Mouse (Mus musculus) retina, postnatal 1 day (tissue): Measurements from ENCODE around the gene Tnrc6b.
"Not testable (repeated sequence)": the region's sequence is repeated elsewhere in the genome, so short reads cannot be mapped to it uniquely, and the experiment has no call there.

Experiments used
- DNase-seq: peaks from one replicate; pipeline ENCODE4 v3.0.0-alpha.2; 2012

The Tnrc6b gene

DNA sequence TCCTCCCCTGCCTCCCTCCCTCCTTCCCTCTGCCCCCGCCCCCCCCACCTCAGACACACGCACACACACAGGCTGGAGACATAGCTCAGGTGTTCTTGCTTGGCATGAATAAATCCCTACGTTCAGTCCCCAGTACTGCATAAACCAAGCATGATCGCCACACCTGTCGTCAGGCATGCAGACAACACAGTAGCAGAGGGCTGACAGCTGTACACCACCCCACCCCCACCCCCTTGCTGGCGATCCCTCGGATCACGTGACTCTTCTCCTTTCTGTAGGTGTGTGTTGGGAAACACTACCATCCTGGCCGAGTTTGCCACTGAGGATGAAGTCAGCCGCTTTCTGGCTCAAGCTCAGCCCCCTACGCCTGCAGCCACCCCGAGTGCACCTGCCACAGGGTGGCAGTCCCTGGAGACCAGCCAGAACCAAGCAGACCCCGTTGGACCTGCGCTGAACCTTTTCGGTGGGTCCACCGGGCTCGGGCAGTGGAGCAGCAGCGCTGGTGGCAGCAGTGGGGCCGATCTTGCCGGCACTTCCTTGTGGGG is 217.8 kb downstream of the Tnrc6b start:
- no peak for DNase-seq

DNA sequence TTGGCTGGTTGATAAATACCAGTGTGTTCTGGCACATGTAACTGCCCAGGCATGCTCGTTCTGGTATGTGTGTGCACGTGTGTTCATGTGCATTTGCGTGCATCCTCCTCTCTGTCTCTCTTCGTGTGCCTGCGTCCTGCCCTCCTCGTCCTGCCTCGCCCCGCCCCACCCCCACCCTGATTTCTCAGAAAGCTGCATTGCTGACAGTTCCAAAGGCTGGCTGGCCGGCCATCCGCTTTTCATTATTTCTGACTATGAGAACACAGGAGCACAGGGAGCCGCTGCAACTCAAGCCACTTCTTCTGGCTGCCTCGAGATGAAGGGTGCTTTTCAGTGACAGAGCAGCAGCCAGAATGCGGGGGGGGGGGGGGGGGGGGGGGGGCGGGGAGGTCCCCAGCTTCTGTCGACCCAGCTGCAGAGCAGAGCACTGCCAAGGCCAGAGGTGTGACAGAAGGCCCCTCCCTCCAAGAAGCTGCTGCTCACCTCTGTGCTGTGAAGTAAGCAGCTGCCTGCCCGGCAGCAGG is 219.0 kb downstream of the Tnrc6b start:
- DNase-seq, result no peak

GRCm38 (mm10) chr15:80930676-80931320 is 219.7 kb downstream of the Tnrc6b start:
- not testable (repeated sequence) for DNase-seq

DNA sequence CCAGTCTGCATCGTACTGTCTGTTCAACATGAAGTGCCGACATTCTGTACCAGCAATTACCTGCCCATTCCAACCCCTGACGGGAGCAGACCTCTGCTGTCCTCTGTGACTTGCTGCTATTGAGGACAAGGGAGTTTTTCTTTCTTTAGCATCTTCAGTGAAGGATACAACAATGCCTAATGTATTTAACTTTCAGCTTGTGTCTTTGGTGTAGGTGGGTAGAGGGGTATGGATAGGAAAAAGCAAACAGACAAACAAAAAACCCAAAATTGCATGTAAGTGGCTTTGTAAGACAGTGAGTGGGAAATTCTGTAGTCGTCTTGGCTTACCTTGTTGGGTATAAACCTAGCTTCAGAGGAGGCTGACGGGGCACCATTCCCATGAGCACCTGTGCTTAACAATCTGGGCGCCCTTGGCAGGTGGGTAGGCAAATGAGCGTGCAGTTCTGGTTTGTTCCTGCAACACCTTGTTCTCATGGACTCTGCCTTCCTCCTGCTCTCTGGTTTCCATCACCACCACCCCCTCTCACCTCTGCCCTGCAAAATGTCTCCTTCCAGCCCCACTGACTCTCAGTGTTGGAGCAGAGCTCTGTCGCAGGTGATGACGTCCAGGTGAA is 220.3 kb downstream of the Tnrc6b start:
- no peak for DNase-seq

- DNase-seq, result no peak
Measured at GRCm38 (mm10) chr15:80934841-80935240, 223.7 kb downstream of the Tnrc6b start.

DNA sequence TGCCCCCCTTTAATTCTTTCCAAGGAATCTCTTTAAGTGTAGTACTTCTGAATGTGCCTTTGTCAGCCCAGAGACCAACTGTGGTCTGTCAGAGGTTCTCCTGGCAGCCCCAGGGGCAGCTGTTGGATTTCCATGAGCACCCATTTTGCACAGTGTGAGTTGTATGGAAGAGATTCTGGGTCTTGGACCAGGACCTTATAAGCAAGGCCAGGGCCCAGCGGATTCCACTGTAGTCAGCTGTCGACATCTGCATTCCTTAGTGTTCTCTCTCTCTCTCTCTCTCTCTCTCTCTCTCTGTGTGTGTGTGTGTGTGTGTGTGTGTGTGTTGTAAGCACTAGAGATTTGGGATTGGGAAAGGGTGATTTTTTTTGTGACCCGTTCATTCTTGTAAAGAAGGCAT is 225.6 kb downstream of the Tnrc6b start:
- no peak for DNase-seq

GRCm38 (mm10) chr15:80938615-80939014 is 227.5 kb downstream of the Tnrc6b start:
- DNase-seq, result no peak

- no peak for DNase-seq
Measured at GRCm38 (mm10) chr15:80939401-80939800, 228.3 kb downstream of the Tnrc6b start.

DNA sequence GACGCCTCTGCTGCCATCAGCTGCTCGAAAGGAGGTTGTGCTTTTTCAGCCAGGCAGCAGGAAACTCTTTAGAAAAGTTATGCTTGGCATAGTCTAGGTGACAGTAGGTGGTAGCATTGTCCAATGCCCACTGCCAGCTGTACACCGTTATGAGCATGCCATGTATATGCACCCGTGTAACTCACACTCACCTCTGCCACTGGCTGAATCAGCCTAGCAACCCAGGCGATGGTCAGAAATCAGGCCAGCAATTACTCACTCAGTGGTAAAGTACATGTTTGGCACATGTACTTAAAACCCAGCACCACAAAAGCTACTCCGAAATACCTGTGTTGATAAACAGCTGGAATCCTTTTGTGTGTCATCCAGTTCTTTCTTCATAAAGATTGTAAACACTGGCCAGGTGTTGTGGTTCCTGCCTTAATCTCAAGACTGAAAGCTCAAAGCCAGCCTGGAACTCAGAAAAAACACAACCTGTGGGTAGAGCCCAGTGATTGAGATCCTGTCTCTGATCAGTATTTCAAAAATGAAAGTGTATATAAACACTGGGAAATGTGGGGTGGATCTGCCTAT is 230.4 kb downstream of the Tnrc6b start:
- DNase-seq, result no peak

DNA sequence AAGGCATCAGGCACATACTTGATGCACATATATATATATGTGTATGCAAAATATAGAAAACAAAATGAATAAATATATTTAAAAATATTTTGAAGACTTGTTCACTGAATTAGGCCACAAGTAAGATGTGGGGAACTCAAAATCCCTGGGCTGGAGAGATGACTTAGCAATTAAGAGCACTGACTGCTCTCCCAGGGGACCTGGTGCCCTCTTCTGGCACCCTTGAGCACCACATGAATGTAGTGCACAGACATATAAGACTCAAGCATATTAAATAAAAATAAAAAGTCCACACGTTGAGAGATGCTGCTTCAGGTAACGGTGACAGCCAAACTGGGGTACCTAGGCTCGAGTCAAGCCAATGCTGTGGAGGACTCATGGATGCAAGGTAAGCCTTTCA is 234.7 kb downstream of the Tnrc6b start:
- peak; percentile 33 for DNase-seq

GRCm38 (mm10) chr15:80948145-80949135 is 237.3 kb downstream of the Tnrc6b start, which contains the start of gene Adsl:
Gene Adsl (plus strand): TSS chr15:80948490.
- DNase-seq, result peak; percentile 94

GRCm38 (mm10) chr15:80949431-80949830 is 238.3 kb downstream of the Tnrc6b start:
- no peak for DNase-seq

GRCm38 (mm10) chr15:80950055-80950454 is 238.9 kb downstream of the Tnrc6b start:
- no peak for DNase-seq

DNA sequence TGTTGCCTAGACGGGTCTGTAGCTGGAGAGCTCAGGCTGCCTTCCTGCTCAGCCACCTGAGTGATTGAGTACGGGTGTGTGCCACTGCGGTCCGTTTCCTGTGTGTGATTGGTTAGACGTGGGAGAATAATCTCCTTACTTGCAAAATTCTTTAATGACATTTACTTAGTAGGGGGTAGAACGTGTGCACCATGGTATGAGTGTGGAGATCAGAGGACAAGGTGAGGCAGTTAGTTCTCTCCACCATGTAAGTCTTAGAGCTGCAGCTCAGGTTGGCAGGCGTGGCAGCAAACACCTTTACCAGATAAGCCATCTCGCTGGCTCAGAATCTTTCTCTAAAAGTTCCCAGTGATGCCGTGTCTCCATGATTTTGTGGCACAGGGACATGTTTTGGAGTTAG is 242.9 kb downstream of the Tnrc6b start:
- no peak for DNase-seq

DNA sequence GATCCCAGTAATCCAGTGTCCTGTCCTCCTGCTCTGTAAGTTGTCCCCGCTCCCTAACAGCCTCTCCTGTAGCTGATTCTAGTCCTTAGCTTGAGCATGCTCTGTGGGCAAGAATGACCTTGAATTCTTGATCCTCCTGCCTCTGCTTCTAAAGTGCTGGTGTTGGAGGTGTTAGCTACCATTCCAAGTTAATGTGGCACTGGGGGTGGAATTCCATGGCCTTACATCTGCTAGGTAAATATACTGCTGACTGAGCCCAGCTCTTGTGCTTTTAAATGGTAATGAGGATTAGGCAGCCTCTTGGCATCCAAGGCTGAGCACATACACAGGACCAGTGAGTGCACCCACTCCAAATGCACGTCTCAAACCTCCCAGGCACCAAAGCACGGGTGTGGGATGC is 243.7 kb downstream of the Tnrc6b start:
- no peak for DNase-seq

DNA sequence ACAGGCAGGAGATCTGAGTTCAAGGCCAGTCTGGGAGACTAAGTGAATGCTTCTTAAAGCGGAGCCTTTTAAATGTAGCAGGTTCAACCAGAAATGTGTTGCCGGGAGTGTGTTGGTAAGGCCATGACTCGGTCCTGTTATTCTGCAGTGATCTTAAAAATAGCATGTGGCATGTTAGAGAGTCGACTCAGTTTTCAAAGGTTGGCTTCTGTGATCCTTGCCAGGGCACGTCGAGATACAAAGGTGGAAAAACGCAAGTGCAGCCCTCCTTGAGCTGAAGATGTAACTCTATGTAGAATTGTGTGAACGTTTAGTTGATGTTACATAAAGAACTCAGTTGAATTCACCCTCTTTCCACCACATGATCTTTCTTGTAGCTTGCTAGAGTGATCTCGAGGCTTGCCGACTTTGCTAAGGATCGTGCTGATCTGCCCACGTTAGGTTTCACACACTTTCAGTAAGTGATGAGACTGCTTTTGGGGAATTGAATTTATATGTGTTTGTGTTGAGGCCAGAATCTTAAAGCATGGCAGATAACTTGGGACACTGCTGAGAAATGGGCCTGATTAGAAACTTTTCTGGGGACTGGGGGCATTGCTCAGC is 244.8 kb downstream of the Tnrc6b start:
- no peak for DNase-seq

DNA sequence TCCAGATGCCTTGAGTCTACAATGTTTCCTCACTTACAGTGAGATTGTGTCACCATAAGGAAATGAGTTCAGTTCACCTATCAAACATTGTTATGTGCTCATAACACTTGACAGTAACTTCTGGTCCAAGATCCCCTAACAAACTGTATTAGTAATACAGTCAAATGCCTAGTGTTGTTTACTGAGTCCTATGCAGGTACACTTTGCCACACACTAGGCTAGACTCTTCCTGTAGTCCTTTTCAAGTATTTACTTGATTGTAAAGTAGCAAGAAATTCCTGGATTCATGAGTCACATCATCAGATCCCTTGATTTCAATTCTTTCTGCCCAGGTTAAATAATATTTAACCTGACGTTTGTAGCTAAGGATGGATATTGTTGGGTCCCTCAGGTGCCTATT is 258.3 kb downstream of the Tnrc6b start:
- no peak for DNase-seq

- no peak for DNase-seq
Measured at GRCm38 (mm10) chr15:80974311-80974710, 263.2 kb downstream of the Tnrc6b start.

GRCm38 (mm10) chr15:80975666-80976065 is 264.6 kb downstream of the Tnrc6b start:
- DNase-seq, result no peak

DNA sequence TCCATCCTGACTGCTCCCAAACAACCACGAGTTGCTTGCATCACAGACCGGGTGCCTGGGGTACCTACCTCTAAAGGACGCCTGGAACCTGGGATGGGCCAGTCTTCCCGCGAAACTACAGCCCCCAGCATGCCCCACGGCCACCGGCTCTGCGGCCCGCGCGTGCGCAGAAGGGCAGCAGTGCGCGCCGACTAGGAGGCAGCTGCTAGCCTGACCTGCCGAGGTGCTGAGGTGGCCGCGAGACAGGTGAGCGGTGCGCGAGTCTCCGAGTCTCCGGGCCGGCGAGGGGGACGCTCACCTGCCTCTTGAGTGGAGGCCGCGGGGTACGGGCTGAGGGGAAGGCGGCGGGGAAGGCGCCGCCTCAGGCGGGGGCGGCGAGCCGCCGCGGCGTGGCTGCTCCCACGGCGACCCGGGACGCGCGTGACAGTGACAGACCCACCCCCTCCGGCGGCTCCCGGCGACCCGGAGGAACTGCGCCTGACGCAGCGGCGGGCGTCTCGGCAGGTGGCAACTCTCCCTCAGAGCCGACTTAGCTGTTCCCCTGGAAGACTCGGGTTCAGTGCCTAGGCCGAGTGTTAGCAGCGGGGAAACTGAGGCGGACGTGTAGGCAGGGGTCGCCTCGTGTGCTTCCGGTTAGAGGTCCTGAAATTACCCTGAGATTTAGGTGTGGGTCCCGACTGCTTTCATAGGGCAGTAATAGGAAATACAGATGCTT is 266.7 kb downstream of the Tnrc6b start, which contains the start of gene Sgsm3:
Gene Sgsm3, plus strand, starts transcription at position 146 of the 715 bp plus-strand sequence.
- peak; percentile 89 for DNase-seq

DNA sequence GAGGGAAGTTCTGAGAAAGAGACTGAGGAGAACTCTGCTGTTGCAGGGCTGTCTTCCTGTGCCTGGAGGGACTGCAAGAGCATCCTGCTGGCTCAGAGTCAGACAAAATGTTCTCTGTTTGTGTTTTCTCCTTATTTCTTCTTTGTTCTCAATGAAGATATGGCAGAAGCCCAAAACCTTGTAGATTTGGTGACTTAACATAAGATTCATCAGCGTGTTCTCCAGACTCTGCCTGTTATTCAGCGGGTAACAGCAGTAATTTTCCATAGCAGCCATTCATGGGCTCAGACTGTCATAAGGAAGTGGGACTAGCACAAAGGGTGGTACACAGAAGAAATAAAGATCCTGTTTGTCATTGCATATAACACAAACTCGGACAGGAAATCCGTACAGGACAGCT is 268.5 kb downstream of the Tnrc6b start:
- no peak for DNase-seq
